Mouse (Mus musculus) heart, embryonic 16.5 days (tissue): Measurements from ENCODE around the gene Colca2. TPM values are rescaled to one million over a fixed set of nuclear protein-coding genes. Genes with fewer than 3 reads are reported as not detected.

ENCODE experiments used
- ATAC-seq: fragments of 200-750 bp; cut with Nextera tagmentation; replicated peaks from 2 replicates; pipeline ENCODE4 v1.8.0; 2017; ENCODE audit warnings: moderate number of reproducible peaks; ENCODE audit not compliant: insufficient read depth, low FRiP score; ENCODE audit errors: extremely low read depth
- H3K27ac ChIP-seq: fragments of 300-500 bp; sonication (generic); 2 replicates; pipeline ENCODE4 v1.5.1; 2014; ENCODE audit warnings: mild to moderate bottlenecking, low read length, control low read depth, moderate library complexity
- H3K27me3 ChIP-seq: fragments of 300-500 bp; sonication (generic); 2 replicates; pipeline ENCODE4 v1.6.1; 2014; ENCODE audit warnings: low read length, mixed read lengths; ENCODE audit not compliant: control insufficient read depth, insufficient read depth
- H3K36me3 ChIP-seq: fragments of 300-500 bp; sonication (generic); 2 replicates; pipeline ENCODE4 v1.6.1; 2014; ENCODE audit not compliant: control insufficient read depth, insufficient read depth
- H3K4me1 ChIP-seq: fragments of 300-500 bp; sonication (generic); 2 replicates; pipeline ENCODE4 v1.6.1; 2014; ENCODE audit warnings: low read length, mixed read lengths; ENCODE audit not compliant: control insufficient read depth, insufficient read depth
- H3K4me2 ChIP-seq: fragments of 300-500 bp; sonication (generic); 2 replicates; pipeline ENCODE4 v1.6.1; 2014; ENCODE audit warnings: low read depth, mild to moderate bottlenecking, control low read depth, low read length
- H3K4me3 ChIP-seq: fragments of 300-500 bp; sonication (generic); 2 replicates; pipeline ENCODE4 v1.5.1; 2014; ENCODE audit warnings: mild to moderate bottlenecking, control low read depth, low read length
- H3K9ac ChIP-seq: fragments of 300-500 bp; sonication (generic); 2 replicates; pipeline ENCODE4 v1.6.1; 2014; ENCODE audit warnings: low read length, control low read depth
- H3K9me3 ChIP-seq: fragments of 300-500 bp; sonication (generic); replicated peaks from 2 replicates; pipeline ENCODE4 v1.6.1; 2016; ENCODE audit warnings: low read length; ENCODE audit not compliant: control insufficient read depth
- WGBS: fragments of 180-500 bp; shearing (Covaris S2); extraction: QIAGEN DNeasy Blood & Tissue Kit; methylation state at CpG from one replicate; pipeline ENCODE4 v1.1.7; 2014; 5-methylcytosine and 5-hydroxymethylcytosine counted together
- polyA plus RNA-seq: library from polyadenylated mRNA; unstranded; fragments of >200 nt; fragmentation: Nextera tagmentation; extraction: Ambion mirVana; gene quantifications from 2 replicates; pipeline ENCODE4 v1.2.1, GENCODE M21; 2015

The Colca2 gene
- polyA plus RNA-seq, 1 experiment from 2014 or later = 5.2 TPM

DNA sequence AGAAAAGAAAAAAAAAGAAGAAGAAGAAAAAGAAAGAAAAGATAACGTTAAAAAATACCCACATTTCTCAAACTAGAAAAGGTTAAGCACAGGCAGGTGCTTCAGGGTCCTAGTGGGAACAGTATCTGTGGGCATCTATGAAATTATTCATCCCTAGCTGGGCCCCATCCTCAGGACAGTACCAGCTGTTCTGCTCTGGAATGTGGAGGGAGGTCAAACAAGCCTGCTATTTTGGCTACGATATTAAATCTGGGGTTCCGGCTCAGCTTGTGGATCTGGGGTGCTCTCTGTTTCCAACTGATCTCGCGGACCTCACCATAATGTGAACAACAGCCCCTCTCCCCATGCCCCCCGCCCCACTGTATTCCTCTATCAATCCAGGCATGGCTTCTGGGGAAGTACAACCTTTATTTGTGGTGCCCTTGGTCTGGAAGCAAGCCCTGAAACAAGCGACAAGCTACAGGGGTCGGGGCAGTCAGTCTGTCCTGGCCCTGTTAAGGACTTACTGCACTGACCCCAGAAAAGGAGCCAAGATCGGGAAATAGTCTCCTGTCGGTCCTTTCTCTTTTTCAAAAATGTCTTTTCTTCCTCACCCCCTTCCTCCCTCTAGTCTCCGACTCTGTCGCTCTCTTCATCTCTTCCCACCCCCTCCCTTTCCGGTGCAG is 403 bp downstream of the Colca2 start:
- WGBS = 13% methylated on average over 13 of the region's 13 CpGs
- H3K9me3 ChIP-seq = no peaks in the 10 kb centered on the region
- peaks cover 7% of the 10 kb centered on the region for H3K4me1 ChIP-seq
- peak overlapping the region; percentile 84 for H3K27ac ChIP-seq
- H3K36me3 ChIP-seq = no peaks in the 10 kb centered on the region
- peak overlapping the region; percentile 59 for H3K4me3 ChIP-seq
- H3K9ac ChIP-seq = peak overlapping the region; percentile 75
- H3K27me3 ChIP-seq = no peaks in the 10 kb centered on the region
- H3K4me2 ChIP-seq = peak overlapping the region; percentile 69
- ATAC-seq = peak; percentile 17; the same call in 1 of the 2 replicates

DNA sequence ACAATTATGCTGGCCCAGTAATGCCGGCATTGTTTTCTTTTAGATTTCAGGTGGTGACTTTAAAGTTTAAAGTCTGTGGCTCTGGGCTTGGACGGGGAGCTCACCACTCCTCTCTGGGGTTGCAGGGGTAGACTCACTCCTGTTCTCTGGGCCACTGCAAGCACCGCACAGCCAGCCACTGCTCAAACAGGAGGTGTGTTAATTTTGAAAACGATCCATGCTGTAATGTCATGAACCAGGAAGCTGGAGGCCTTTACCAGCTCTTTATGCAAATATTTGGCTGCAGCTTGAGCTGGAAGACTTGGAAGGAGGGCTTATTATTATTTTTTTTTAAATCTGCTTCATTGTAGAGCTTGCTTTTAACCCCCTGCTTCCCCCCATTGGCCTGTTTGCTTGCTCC is 3.7 kb downstream of the Colca2 start:
- Histone ChIP-seq H3K9me3 (no peaks in the 10 kb centered on the region), H3K4me3 (no peak overlapping the region), H3K4me2 (no peak overlapping the region), H3K4me1 (peaks cover 7% of the 10 kb centered on the region), H3K36me3 (no peaks in the 10 kb centered on the region), H3K9ac (no peak overlapping the region), H3K27me3 (no peaks in the 10 kb centered on the region), H3K27ac (no peak overlapping the region)
- WGBS = 29% methylated on average over 4 of the region's 4 CpGs
- no peak for ATAC-seq

DNA sequence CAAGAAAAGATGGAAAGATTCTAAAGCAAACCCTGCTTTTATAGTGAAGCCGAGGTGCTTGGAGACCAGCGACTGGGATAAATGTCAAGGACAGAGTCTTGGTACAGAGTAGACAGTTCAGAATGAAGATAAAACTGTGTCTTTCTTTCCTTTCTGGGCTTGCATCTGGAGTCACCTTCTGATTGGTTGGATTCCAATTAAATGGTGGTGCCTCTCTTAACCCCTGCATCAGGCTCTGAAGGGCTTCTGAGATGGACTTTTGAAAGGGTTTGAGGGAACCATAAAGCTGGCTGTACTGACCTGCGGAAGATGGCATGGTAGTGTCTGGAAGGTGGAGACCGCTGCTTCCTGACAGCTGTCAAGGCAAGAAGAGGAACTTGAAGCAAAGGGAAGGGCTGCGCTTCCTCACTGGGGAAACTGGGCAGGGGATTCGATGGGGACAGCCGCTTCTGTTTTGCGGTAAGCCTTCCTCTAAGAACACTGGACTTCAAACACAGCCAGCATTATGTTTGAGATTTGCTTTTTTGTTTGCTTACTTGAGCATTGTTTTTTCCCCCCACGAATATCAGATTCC is 4.7 kb downstream of the Colca2 start:
- Histone ChIP-seq H3K4me3 (no peak overlapping the region), H3K9ac (no peak overlapping the region), H3K36me3 (no peaks in the 10 kb centered on the region), H3K27me3 (no peaks in the 10 kb centered on the region), H3K4me1 (peaks cover 7% of the 10 kb centered on the region), H3K27ac (no peak overlapping the region), H3K4me2 (no peak overlapping the region), H3K9me3 (no peaks in the 10 kb centered on the region)
- ATAC-seq = no peak
- 68% methylated on average over 9 of the region's 9 CpGs for WGBS

DNA sequence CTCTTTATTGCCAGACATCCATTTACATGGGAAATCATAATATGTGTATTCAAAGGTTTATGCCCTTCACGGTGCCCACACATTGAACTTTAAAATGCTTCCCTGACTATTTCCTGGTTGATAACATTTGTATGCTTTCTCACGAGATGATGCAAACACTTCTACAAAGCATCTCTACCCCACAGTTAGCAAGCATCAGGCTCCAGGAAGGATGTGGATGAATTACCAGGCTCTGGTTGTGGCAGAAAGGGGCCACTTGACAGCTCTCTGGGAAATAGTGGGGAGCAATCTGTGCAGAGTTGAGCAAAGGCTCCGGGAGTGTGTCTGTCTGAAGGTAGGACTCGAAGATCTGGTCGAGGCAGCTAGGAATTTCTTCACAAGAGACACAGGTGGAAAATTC is 6.3 kb downstream of the Colca2 start:
- Histone ChIP-seq H3K4me2 (no peak overlapping the region), H3K27me3 (no peaks in the 10 kb centered on the region), H3K4me3 (no peak overlapping the region), H3K9ac (no peak overlapping the region), H3K36me3 (no peaks in the 10 kb centered on the region), H3K4me1 (peaks cover 3% of the 10 kb centered on the region; the same call in 1 of the 2 replicates), H3K27ac (no peak overlapping the region), H3K9me3 (no peaks in the 10 kb centered on the region)
- 58% methylated on average over 5 of the region's 5 CpGs for WGBS
- ATAC-seq = no peak

DNA sequence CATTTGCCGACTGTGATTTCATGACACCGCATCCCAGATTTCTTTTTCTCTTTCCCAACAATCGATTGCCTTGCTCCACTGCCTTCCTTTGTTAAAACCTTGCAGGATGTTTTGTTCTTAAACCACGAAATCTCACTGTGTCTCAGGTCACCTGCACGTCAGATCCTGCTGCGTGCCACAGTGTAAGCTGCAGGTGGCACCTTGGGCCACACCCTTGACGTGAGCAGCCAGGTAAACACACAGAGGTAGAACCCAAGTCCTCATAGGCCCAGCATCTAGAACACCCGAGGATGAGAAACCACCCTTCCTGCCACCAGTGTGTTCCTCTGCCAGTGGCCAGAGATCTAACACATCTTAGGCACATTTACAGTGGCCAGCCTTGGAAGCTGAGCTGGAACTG is 7.3 kb downstream of the Colca2 start:
- WGBS = 81% methylated on average over 8 of the region's 8 CpGs
- ATAC-seq = no peak
- H3K27ac ChIP-seq = no peak overlapping the region
- peaks cover 3% of the 10 kb centered on the region; the same call in 1 of the 2 replicates for H3K4me1 ChIP-seq
- H3K9me3 ChIP-seq = no peaks in the 10 kb centered on the region
- H3K4me3 ChIP-seq = no peak overlapping the region
- no peak overlapping the region for H3K4me2 ChIP-seq
- H3K27me3 ChIP-seq = no peaks in the 10 kb centered on the region
- no peaks in the 10 kb centered on the region for H3K36me3 ChIP-seq
- no peak overlapping the region for H3K9ac ChIP-seq

DNA sequence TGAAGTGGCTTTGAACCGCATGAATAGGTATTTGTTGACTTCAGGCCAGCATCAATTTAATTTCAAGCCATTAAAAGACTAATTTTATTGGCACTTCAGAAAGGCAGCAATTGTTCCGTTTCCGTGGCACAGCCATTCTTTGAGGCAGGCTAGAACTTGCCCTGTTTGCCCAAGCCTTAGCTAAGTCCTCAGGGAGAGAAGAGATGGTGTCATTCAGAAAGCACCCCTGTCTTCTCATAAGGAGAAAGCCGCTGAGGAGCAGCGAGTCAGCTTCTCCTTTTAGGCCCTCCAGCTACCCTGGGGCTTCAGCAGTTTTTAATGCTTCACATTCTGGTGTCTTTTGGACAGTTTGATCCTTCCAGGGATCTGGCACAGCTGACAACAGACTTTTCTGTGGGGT is 9.5 kb downstream of the Colca2 start:
- ATAC-seq = no peak
- H3K27ac ChIP-seq = no peak overlapping the region
- H3K9me3 ChIP-seq = no peaks in the 10 kb centered on the region
- H3K9ac ChIP-seq = no peak overlapping the region
- 82% methylated on average over 5 of the region's 5 CpGs for WGBS
- H3K27me3 ChIP-seq = no peaks in the 10 kb centered on the region
- H3K4me2 ChIP-seq = no peak overlapping the region
- no peaks in the 10 kb centered on the region for H3K36me3 ChIP-seq
- H3K4me3 ChIP-seq = no peak overlapping the region
- H3K4me1 ChIP-seq = no peaks in the 10 kb centered on the region

DNA sequence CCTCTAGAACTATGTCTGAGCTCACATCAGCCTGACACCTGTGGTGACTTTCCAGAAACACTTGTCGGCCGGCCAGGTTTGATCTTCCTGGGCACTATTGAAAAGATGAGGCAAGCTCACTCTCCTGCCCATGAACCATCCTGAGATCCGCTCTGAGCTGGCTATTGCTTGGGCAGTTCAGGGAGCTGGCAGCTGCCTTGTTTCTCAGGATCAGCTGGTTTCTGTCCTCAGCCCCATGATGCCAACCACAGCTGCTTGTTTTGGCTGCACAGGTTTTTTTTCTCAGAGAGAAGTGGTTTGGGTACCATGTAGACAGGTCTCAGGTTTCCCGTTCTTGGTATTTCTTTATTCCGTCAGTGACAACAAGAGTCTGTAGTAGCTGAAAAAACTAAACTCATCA is 19.9 kb downstream of the Colca2 start:
- Histone ChIP-seq H3K27me3 (no peaks in the 10 kb centered on the region), H3K27ac (no peak overlapping the region), H3K9ac (no peak overlapping the region), H3K4me2 (no peak overlapping the region), H3K9me3 (no peaks in the 10 kb centered on the region), H3K4me3 (no peak overlapping the region), H3K36me3 (no peaks in the 10 kb centered on the region), H3K4me1 (no peaks in the 10 kb centered on the region)
- 80% methylated on average over 5 of the region's 5 CpGs for WGBS
- no peak for ATAC-seq

DNA sequence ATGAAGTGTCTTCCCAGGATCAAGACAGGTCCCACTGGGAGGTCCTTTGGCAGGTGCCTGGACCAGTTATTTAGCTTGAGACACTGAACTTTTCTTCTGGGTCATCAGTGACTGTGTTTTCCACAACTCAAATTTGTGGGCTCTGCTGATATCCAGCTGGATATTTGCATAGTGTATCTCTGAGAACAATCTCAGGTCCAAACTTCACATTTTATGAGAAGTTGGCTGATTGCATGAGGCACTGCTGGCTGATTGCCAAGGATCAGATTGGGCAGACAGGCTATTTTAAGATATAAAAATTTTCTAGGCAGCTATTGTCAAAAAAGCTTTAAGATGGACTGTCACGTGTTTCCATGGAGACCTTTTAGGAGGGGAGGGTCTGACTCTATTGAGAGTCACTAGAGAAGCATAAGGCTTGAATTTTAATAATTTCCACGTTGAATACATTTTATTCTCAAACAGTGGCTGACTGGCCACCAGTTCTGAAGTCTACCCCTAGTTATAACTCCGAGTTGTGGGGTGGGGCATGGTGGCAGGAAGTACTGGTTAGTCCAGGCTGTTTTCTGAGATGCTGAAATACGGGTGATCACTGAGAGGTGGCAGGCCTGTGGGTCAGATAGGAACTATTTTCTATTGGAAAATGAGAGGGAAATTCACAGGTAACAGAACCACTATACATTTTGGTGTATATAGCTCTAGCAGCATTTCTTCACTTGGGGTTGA is 21.4 kb downstream of the Colca2 start:
- Histone ChIP-seq H3K9ac (no peak overlapping the region), H3K36me3 (no peaks in the 10 kb centered on the region), H3K9me3 (no peaks in the 10 kb centered on the region), H3K4me3 (no peak overlapping the region), H3K4me2 (no peak overlapping the region), H3K4me1 (no peaks in the 10 kb centered on the region), H3K27ac (no peak overlapping the region), H3K27me3 (no peaks in the 10 kb centered on the region)
- WGBS = 66% methylated on average over 4 of the region's 4 CpGs
- no peak for ATAC-seq

DNA sequence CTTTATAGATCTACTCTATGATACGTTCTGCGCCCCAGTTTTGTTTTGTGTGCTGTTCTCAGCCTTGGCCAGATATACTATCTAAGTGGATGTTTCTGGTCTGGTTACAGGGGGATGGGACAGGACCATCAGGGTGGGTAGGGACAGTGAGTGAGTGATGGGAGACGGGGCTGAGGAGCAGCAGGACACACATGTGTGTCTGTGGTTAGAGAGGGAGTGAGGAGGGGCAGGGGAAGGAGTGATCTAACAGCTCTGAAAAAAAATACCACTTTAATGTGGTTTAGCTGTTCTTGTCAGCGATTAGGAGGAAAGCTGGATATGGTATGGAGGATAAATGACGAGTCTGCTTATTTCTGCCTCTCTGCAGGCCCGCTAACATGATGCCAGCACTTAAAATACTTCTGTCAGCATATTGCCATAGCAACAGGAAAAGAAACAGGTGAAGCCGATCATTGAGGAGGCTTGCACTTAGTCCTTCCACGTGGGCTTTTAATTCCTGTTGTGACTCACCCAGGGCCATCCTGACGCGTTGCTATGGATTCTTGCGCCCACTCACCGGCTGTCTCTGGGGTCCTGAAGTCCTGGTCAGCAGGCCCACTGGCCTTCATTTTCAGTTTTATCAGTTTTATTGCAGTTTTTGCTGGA is 39.5 kb downstream of the Colca2 start:
- no peaks in the 10 kb centered on the region for H3K27me3 ChIP-seq
- ATAC-seq = no peak
- 38% methylated on average over 12 of the region's 12 CpGs for WGBS
- H3K9ac ChIP-seq = no peak overlapping the region
- no peak overlapping the region for H3K4me2 ChIP-seq
- H3K27ac ChIP-seq = no peak overlapping the region
- no peaks in the 10 kb centered on the region for H3K36me3 ChIP-seq
- H3K4me1 ChIP-seq = no peaks in the 10 kb centered on the region
- H3K4me3 ChIP-seq = no peak overlapping the region
- no peaks in the 10 kb centered on the region for H3K9me3 ChIP-seq
